Mouse (Mus musculus): Measurements from ENCODE around the gene Pdpk1. TPM values are rescaled to one million over a fixed set of nuclear protein-coding genes. Genes with fewer than 3 reads are reported as not detected.

Pdpk1 gene
- polyA plus RNA-seq, 1 experiment from 2014 or later: 51.1 TPM

GRCm38 (mm10) chr17:24170729-24171128, 20.0 kb upstream of the Pdpk1 start:
- Histone ChIP-seq H3K4me2 (no peak overlapping the region), H3K27ac (no peak overlapping the region), H3K36me3 (replicated peaks) (peaks cover 12% of the 10 kb centered on the region), H3K4me1 (peaks cover 24% of the 10 kb centered on the region), H3K27me3 (0 out of 2 replicates have a peak, but pooled peaks cover 4% of the 10 kb centered on the region), H3K4me3 (replicated peaks) (no peak overlapping the region), H3K9me3 (no peaks in the 10 kb centered on the region), H3K9ac (no peak overlapping the region)
- ATAC-seq (ENCODE audit: low FRiP score): no peak
- WGBS: 87% methylated on average over 5 of the region's 5 CpGs

- Histone ChIP-seq H3K4me1 (peaks cover 24% of the 10 kb centered on the region), H3K27ac (peak overlapping the region; percentile 96; the same call in 1 of the 2 replicates), H3K4me3 (replicated peaks) (peak overlapping the region; percentile 93), H3K27me3 (0 out of 2 replicates have a peak, but pooled peaks cover 4% of the 10 kb centered on the region), H3K9ac (peak overlapping the region; percentile 89), H3K9me3 (no peaks in the 10 kb centered on the region), H3K36me3 (replicated peaks) (peaks cover 19% of the 10 kb centered on the region), H3K4me2 (peak overlapping the region; percentile 92)
- no peak for ATAC-seq (ENCODE audit: low FRiP score)
- WGBS: 64% methylated on average over 3 of the region's 3 CpGs
Observed at GRCm38 (mm10) chr17:24170125-24170524, 19.4 kb upstream of the Pdpk1 start.

GRCm38 (mm10) chr17:24169317-24170065, 18.8 kb upstream of the Pdpk1 start, which contains the start of gene Atp6v0c:
TSS of gene Atp6v0c (minus strand) at chr17:24169702.
- H3K4me2 ChIP-seq: peak within 1 kb of the TSS; percentile 92
- peak within 1 kb of the TSS; percentile 89 for H3K9ac ChIP-seq
- no peaks in the 10 kb centered on the region for H3K9me3 ChIP-seq
- H3K36me3 ChIP-seq (replicated peaks): peaks cover 25% of the 10 kb centered on the region
- 0 out of 2 replicates have a peak, but pooled peaks cover 4% of the 10 kb centered on the region for H3K27me3 ChIP-seq
- WGBS: under 1% methylated on average over 56 of the region's 58 CpGs
- H3K4me1 ChIP-seq: peaks cover 24% of the 10 kb centered on the region
- peak within 1 kb of the TSS; percentile 93 for H3K4me3 ChIP-seq (replicated peaks)
- ATAC-seq (ENCODE audit: low FRiP score): peak; percentile 93
- peak within 1 kb of the TSS; percentile 96 for H3K27ac ChIP-seq

GRCm38 (mm10) chr17:24168590-24169277, 18.0 kb upstream of the Pdpk1 start:
- no peaks in the 10 kb centered on the region for H3K9me3 ChIP-seq
- WGBS: 1% methylated on average over 39 of the region's 41 CpGs

DNA sequence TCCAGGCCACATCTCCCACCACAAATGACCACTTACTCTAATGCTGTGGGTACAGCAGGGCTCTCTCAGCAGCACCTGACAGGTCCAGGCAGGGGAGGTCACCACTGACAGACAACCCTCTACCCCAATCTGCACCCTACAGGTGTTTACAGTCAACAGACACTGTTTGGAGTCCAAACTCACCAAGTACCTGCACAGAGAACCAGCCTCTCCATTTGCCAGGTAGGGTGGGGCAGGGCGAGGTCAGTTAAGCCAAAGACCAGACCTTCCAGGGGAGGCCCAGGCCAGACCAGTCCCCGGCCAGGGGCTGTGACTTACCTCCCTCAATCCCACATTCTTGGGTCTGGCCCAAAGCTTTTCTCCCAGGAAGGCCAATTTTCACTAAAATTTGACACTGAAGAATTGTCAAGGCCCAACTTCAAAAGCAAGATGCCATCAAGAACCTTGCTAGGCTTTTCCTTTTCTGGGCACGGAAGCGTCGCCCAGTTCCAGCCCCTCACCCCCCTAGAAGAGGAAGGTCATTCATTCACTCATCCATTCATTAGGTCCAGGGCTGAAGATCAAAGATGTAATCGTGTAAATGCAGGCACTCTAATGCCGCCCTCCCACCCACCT, 17.3 kb upstream of the Pdpk1 start:
- WGBS: 56% methylated on average over 7 of the region's 7 CpGs
- Histone ChIP-seq H3K4me3 (replicated peaks) (peak overlapping the region; percentile 93), H3K9ac (peak overlapping the region; percentile 89), H3K27me3 (0 out of 2 replicates have a peak, but pooled peaks cover 4% of the 10 kb centered on the region), H3K4me2 (peak overlapping the region; percentile 92), H3K9me3 (no peaks in the 10 kb centered on the region), H3K36me3 (replicated peaks) (peaks cover 26% of the 10 kb centered on the region), H3K27ac (peak overlapping the region; percentile 96), H3K4me1 (peaks cover 28% of the 10 kb centered on the region)
- no peak for ATAC-seq (ENCODE audit: low FRiP score)

More at GRCm38 (mm10) chr17:24168590-24169277, 18.0 kb upstream of the Pdpk1 start:
- peaks cover 26% of the 10 kb centered on the region for H3K36me3 ChIP-seq (replicated peaks)
- H3K4me1 ChIP-seq: peaks cover 24% of the 10 kb centered on the region
- H3K4me3 ChIP-seq (replicated peaks): peak overlapping the region; percentile 93
- peak; percentile 76 for ATAC-seq (ENCODE audit: low FRiP score)
- peak overlapping the region; percentile 96 for H3K27ac ChIP-seq
- 0 out of 2 replicates have a peak, but pooled peaks cover 4% of the 10 kb centered on the region for H3K27me3 ChIP-seq
- H3K4me2 ChIP-seq: peak overlapping the region; percentile 92
- H3K9ac ChIP-seq: peak overlapping the region; percentile 89

DNA sequence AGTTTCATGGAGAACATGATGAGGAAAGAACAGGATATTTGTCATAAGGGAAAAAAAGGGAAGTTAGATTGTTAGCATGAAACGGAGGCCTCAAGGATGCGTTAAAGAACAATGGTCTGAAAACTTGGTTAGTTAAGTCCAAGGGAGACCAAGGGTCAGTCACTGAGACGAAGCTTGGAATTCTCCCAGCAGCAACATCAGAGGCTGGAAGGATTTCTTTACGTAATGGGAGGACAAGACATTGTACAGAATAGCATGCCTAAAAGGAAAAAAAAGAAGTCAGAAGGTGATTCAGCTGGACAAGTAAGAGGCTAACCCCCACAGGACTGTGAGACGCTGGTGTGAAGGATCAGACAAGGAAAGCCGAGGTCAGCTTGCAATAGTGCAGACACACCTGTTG, 16.4 kb upstream of the Pdpk1 start:
- Histone ChIP-seq H3K9me3 (no peaks in the 10 kb centered on the region), H3K36me3 (replicated peaks) (peaks cover 26% of the 10 kb centered on the region), H3K4me3 (replicated peaks) (no peak overlapping the region), H3K27ac (no peak overlapping the region), H3K9ac (0 out of 2 replicates have a peak overlapping the region, but pooled peaks have one; percentile 3), H3K4me2 (0 out of 2 replicates have a peak overlapping the region, but pooled peaks have one; percentile 10), H3K4me1 (peaks cover 34% of the 10 kb centered on the region), H3K27me3 (0 out of 2 replicates have a peak, but pooled peaks cover 4% of the 10 kb centered on the region)
- WGBS: 93% methylated on average over 6 of the region's 6 CpGs
- ATAC-seq (ENCODE audit: low FRiP score): no peak

DNA sequence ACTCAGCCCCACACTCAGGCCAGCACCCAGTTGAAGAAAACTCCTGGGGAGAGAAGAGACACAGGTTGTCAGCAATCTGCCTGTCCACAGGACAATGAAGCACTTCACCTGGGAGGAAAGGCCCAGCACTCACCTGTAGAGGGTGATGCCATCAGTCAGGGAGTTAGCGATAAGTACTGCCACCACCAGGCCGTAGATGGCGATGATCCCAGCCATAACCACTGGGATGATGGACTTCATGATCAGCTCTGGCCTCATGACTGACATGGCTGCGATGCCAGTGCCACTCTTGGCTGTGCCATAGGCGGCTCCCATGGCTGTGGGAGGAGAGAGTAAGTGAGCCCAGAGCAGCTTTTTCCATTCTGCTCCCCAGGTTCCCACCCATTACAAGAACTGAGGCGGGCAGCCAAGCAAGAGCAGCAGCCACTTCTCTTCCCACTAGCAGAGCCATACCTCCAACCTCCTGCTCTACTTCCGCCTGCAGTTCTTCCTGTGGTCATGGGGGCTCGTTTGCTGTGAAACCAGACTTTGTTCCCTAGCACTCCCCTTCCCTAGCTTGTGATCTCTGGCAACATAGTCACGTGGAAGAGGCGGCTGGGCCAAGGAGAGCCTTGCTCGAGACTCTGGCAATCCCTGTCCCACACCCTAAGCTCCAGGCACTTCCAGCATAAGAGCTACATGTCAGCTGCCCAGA, 14.0 kb upstream of the Pdpk1 start:
- no peak for ATAC-seq (ENCODE audit: low FRiP score)
- peaks cover 26% of the 10 kb centered on the region for H3K36me3 ChIP-seq (replicated peaks)

DNA sequence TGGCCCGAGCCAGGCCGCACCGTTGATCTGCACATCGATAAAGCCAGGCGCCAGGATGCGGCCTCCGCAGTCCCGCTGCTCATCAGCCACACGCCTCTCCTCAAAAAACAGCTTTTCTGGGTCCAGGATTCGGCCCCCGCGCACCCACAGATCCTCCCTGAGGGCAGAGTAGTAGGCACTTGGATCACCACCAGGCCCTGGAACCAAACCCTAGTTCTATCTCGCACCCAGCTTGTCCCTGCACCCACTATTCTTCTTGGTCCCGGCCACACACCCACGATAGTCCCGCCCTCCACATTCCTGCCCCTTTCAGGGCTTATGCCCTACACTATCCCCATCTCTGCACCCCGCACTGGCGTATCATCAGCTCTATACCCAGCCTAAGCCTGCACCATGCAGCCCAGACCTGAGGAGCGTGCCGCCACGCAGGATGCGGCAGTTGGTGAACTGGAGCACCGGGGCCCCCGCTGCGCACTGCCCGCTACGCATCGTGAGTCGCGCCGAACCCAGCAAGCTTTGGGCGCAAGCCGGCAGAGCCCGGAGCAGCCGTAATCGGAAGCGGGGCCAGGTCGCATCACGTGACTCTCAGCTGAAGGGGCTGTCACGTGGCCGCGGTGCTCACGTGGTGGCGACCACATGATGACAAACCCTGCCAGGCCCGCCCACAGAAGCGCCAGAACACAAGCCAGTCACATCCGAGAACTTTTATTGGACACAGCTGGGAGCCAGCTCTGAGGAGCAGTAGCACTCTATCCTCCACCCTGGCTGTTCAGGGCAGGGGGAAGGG, 12.6 kb upstream of the Pdpk1 start, which contains the start of gene Amdhd2:
Amdhd2 (minus strand) TSS at position 591 of the 787 bp plus-strand sequence.
- under 1% methylated on average over 47 of the region's 47 CpGs for WGBS
- Histone ChIP-seq H3K4me2 (peak within 1 kb of the TSS; percentile 84), H3K27me3 (no peaks in the 10 kb centered on the region), H3K4me3 (replicated peaks) (peak within 1 kb of the TSS; percentile 76), H3K27ac (peak within 1 kb of the TSS; percentile 85), H3K4me1 (peaks cover 26% of the 10 kb centered on the region), H3K9ac (peak within 1 kb of the TSS; percentile 74), H3K9me3 (no peaks in the 10 kb centered on the region), H3K36me3 (replicated peaks) (peaks cover 26% of the 10 kb centered on the region)
- peak; percentile 93 for ATAC-seq (ENCODE audit: low FRiP score)

More for the DNA sequence above, 14.0 kb upstream of the Pdpk1 start:
- no peaks in the 10 kb centered on the region for H3K27me3 ChIP-seq
- H3K4me1 ChIP-seq: peaks cover 28% of the 10 kb centered on the region
- no peak overlapping the region for H3K4me3 ChIP-seq (replicated peaks)
- no peak overlapping the region for H3K27ac ChIP-seq
- 87% methylated on average over 11 of the region's 11 CpGs for WGBS
- H3K9me3 ChIP-seq: no peaks in the 10 kb centered on the region
- H3K4me2 ChIP-seq: no peak overlapping the region
- no peak overlapping the region for H3K9ac ChIP-seq

GRCm38 (mm10) chr17:24162584-24163175, 12.0 kb upstream of the Pdpk1 start:
- peaks cover 19% of the 10 kb centered on the region for H3K4me1 ChIP-seq
- H3K36me3 ChIP-seq (replicated peaks): peaks cover 26% of the 10 kb centered on the region
- no peaks in the 10 kb centered on the region for H3K27me3 ChIP-seq
- H3K4me2 ChIP-seq: peak overlapping the region; percentile 84
- peak overlapping the region; percentile 74 for H3K9ac ChIP-seq
- peak; percentile 38 for ATAC-seq (ENCODE audit: low FRiP score)
- no peaks in the 10 kb centered on the region for H3K9me3 ChIP-seq
- H3K4me3 ChIP-seq (replicated peaks): peak overlapping the region; percentile 76
- peak overlapping the region; percentile 85; the same call in 1 of the 2 replicates for H3K27ac ChIP-seq
- 29% methylated on average over 17 of the region's 17 CpGs for WGBS

DNA sequence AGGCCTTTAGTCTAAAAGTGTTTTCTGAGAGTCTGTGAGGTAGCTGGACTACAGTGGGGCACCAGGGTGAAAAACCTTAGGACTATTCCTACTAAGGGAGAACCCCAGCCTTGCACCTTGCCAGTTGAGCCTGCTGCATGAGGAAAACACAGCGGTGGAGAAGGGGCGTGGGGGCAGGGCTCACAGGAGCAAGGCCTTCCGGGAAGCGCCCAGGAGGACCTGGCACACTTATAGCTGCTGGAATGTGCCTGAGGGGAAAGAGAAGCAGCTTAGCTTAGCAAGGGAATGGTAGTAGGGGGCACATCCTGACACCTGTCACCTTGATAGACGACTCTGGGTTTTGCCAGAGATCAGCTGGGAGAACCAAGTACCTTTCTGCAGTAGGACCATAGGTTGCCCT, 10.7 kb upstream of the Pdpk1 start:
- WGBS: 88% methylated on average over 5 of the region's 5 CpGs
- Histone ChIP-seq H3K4me3 (replicated peaks) (no peak overlapping the region), H3K36me3 (replicated peaks) (peaks cover 16% of the 10 kb centered on the region), H3K9me3 (no peaks in the 10 kb centered on the region), H3K27me3 (no peaks in the 10 kb centered on the region), H3K4me1 (peaks cover 10% of the 10 kb centered on the region), H3K4me2 (no peak overlapping the region), H3K27ac (no peak overlapping the region), H3K9ac (no peak overlapping the region)
- no peak for ATAC-seq (ENCODE audit: low FRiP score)
